Mouse (Mus musculus) brain, embryonic 14.5 days (tissue): ENCODE measurements at regions not wholly inside any gene's neighbourhood (a gene's known extent, or its start where the extent isn't known, plus 50 kb on each side); places are given as distances from the start of the nearest gene placed in this dataset.

Source experiments
- DNase-seq: peaks from one replicate; pipeline ENCODE4 v3.0.0-alpha.2; 2011; ENCODE audit warnings: low read depth
- CTCF ChIP-seq: fragments of 200-500 bp; IDR thresholded peaks from 2 replicates; pipeline ENCODE4 v1.5.1; 2012; ENCODE audit warnings: inconsistent platforms, mild to moderate bottlenecking, moderate library complexity, borderline replicate concordance; ENCODE audit not compliant: insufficient read depth, insufficient read length; ENCODE audit errors: extremely low read depth
- POLR2A ChIP-seq: fragments of 200-500 bp; IDR thresholded peaks from 2 replicates; pipeline ENCODE4 v1.6.1; 2012; ENCODE audit warnings: mild to moderate bottlenecking, inconsistent platforms, borderline replicate concordance; ENCODE audit not compliant: poor library complexity, insufficient read depth, insufficient read length, severe bottlenecking; ENCODE audit errors: extremely low read depth

DNA sequence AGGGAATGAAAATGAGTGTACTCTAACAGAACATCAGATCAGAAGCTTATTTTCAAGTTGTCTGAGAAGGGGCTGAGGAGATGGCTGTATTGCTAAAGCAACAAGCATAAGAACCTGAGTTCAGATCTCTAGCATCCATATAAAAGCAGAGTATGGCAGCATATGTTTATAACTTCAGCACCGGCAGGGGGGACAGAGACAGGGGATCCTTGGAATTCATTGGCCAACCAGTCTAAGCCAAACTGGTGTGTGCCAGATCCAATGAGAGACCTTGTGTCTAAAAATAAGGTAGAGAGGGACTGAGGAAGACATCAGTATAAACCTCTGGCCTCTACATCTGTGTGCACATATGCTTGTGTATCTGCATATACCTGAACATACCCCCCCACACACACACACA is 61.0 kb upstream of the Gnao1 start:
- DNase-seq = no peak
- no peak for TF ChIP-seq POLR2A
- TF ChIP-seq CTCF = no peak

DNA sequence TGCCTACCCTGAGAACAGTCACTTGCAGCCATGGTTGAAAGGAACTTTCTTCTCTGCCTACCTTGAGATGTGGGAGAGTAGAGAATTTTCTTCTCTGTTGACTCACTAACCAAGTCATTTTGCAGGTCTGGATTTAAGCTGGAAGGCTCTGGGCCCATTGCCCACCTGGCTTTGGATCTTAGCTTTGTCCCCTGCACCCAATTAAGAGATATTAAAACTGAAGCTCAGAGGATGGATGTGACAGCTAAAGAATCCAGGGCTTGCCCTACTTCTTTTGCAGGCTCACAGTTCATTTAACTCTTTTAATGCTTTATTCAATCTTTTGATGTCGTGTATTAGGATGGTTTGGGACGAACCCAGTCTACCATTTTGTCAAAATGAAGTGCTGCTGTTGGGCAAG is 58.8 kb upstream of the Gnao1 start:
- TF ChIP-seq CTCF = no peak
- TF ChIP-seq POLR2A = no peak
- peak; percentile 57 for DNase-seq

DNA sequence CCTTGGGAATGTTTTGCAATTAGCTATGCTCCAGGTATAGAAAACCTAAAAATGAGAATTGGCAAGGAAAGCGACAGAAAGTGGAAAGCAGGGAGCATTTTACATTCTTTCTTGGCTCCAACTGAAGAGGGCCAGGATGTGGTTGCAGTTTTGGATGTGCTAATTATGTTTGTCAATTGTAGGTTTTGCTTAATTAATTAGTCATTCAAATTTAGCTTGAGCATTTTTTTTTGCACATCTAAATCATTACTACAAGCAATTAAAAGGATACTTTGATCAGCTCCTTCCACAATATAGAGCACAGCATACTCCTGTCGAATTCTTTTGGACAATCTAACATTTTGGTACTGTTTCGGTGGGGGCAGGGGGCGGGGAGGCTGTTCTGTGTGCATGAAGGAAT is 53.8 kb upstream of the Gnao1 start:
- TF ChIP-seq CTCF (no peak), POLR2A (no peak)
- DNase-seq = peak; percentile 55
